ENCODE assay signal across 26 mouse cellular contexts in genomic region chr16:21782807-21783206, GRCm38 (mm10). TPM values are rescaled to one million over a fixed set of nuclear protein-coding genes. Genes with fewer than 3 reads are reported as not detected.
"Had no signal": no experiment of that assay in that cellular context is flagged by ENCODE, and none has a peak within 500 bp of the region (broad histone marks: within the 10 kb centered on the region; RNA-seq: fewer than 3 reads in every experiment).

No protein-coding gene starts in this region.

- H3K27ac ChIP-seq: gastrocnemius, adult 2 months; heart, embryonic 10.5 days; hindbrain, embryonic 10.5 days; hindbrain, embryonic 12.5 days; hindbrain, embryonic 14.5 days; intestine, embryonic 15.5 days; kidney, postnatal 0 days; layer of hippocampus, adult 2 months; left cerebral cortex, adult 2 months; limb, embryonic 10.5 days; limb, embryonic 12.5 days; liver, embryonic 13.5 days; liver, embryonic 15.5 days had no signal

- H3K36me3 ChIP-seq: heart, embryonic 10.5 days; heart, embryonic 12.5 days; hindbrain, embryonic 10.5 days; hindbrain, embryonic 12.5 days; intestine, embryonic 15.5 days; limb, embryonic 10.5 days; limb, embryonic 12.5 days; liver, embryonic 13.5 days; liver, embryonic 15.5 days had no signal

- DNase-seq: gastrocnemius, adult 2 months; gastrocnemius, postnatal 10 days; gastrocnemius, postnatal 25 days; heart, adult 18-20 months; heart, postnatal 10 days; heart, postnatal 4 days; kidney, postnatal 14 days; kidney, postnatal 4 days; liver, embryonic 13.5 days had no signal

- H3K9me3 ChIP-seq: heart, embryonic 10.5 days; heart, embryonic 12.5 days; hindbrain, embryonic 10.5 days; hindbrain, embryonic 12.5 days; intestine, embryonic 15.5 days; limb, embryonic 10.5 days; limb, embryonic 12.5 days; liver, embryonic 13.5 days; liver, embryonic 15.5 days had no signal

- ATAC-seq: forebrain, embryonic 16.5 days; hindbrain, embryonic 16.5 days; inflammation-experienced regulatory T-cells, adult 6 months; intestine, embryonic 15.5 days; intestine, postnatal 0 days had no signal

- H3K9ac ChIP-seq: heart, embryonic 12.5 days; hindbrain, embryonic 12.5 days; hindbrain, embryonic 14.5 days; intestine, embryonic 15.5 days; limb, embryonic 12.5 days; liver, embryonic 13.5 days; liver, embryonic 15.5 days had no signal

- H3K4me3 ChIP-seq: gastrocnemius, adult 2 months; heart, embryonic 10.5 days; heart, embryonic 12.5 days; hindbrain, embryonic 10.5 days; hindbrain, embryonic 12.5 days; intestine, embryonic 15.5 days; layer of hippocampus, adult 2 months; left cerebral cortex, adult 2 months; limb, embryonic 10.5 days; limb, embryonic 12.5 days; liver, embryonic 13.5 days; liver, embryonic 15.5 days had no signal

- H3K27me3 ChIP-seq: hindbrain, embryonic 12.5 days; intestine, embryonic 15.5 days; limb, embryonic 12.5 days; liver, embryonic 13.5 days; liver, embryonic 15.5 days had no signal

- H3K4me2 ChIP-seq: heart, embryonic 12.5 days; hindbrain, embryonic 12.5 days; hindbrain, embryonic 14.5 days; intestine, embryonic 15.5 days; limb, embryonic 12.5 days; liver, embryonic 13.5 days; liver, embryonic 15.5 days had no signal

RNA-seq across cellular contexts. Expression of gene Map3k13, which starts 11.3 kb away (rescaled TPM):
- total RNA-seq: granulocyte monocyte progenitor cell, adult 5-6 weeks had no signal
